Mouse (Mus musculus) heart, embryonic 12.5 days (tissue): Measurements from ENCODE around the gene Zfp541. TPM values are rescaled to one million over a fixed set of nuclear protein-coding genes. Genes with fewer than 3 reads are reported as not detected.

Source experiments
- ATAC-seq: fragments of 200-750 bp; cut with Nextera tagmentation; 2 replicates; pipeline ENCODE4 v1.8.0; 2017; ENCODE audit warnings: moderate TSS enrichment, moderate library complexity; ENCODE audit not compliant: insufficient number of reproducible peaks, low FRiP score
- H3K27ac ChIP-seq: fragments of 300-500 bp; sonication (generic); 2 replicates; pipeline ENCODE4 v1.5.1; 2016; ENCODE audit warnings: mild to moderate bottlenecking, moderate library complexity; ENCODE audit not compliant: poor library complexity, severe bottlenecking
- H3K27me3 ChIP-seq: fragments of 300-500 bp; sonication (generic); replicated peaks from 2 replicates; pipeline ENCODE4 v1.6.1; 2016; ENCODE audit warnings: mild to moderate bottlenecking, moderate library complexity
- H3K36me3 ChIP-seq: fragments of 300-500 bp; sonication (generic); 2 replicates; pipeline ENCODE4 v1.6.1; 2016; ENCODE audit warnings: mild to moderate bottlenecking, moderate library complexity
- H3K4me1 ChIP-seq: fragments of 300-500 bp; sonication (generic); replicated peaks from 2 replicates; pipeline ENCODE4 v1.6.1; 2016; ENCODE audit warnings: mild to moderate bottlenecking
- H3K4me2 ChIP-seq: fragments of 300-500 bp; sonication (generic); 2 replicates; pipeline ENCODE4 v1.6.1; 2016; ENCODE audit warnings: mild to moderate bottlenecking, moderate library complexity
- H3K4me3 ChIP-seq: fragments of 300-500 bp; sonication (generic); 2 replicates; pipeline ENCODE4 v1.5.1; 2016; ENCODE audit warnings: mild to moderate bottlenecking
- H3K9ac ChIP-seq: fragments of 300-500 bp; sonication (generic); 2 replicates; pipeline ENCODE4 v1.6.1; 2016; ENCODE audit warnings: mild to moderate bottlenecking, moderate library complexity
- H3K9me3 ChIP-seq: fragments of 300-500 bp; sonication (generic); replicated peaks from 2 replicates; pipeline ENCODE4 v1.6.1; 2016; ENCODE audit warnings: mild to moderate bottlenecking, moderate library complexity
- WGBS: fragments of 180-500 bp; shearing (Covaris S2); methylation state at CpG from one replicate; pipeline ENCODE4 v1.1.7; 2016; 5-methylcytosine and 5-hydroxymethylcytosine counted together
- polyA plus RNA-seq: library from polyadenylated mRNA; unstranded; fragments of >200 nt; fragmentation: Nextera tagmentation; extraction: Ambion mirVana; gene quantifications from 2 replicates; pipeline ENCODE4 v1.2.1, GENCODE M21; 2016

Zfp541 gene
- polyA plus RNA-seq, 1 experiment from 2014 or later, result 0.05 TPM

GRCm38 (mm10) chr7:16094592-16094991, 33.0 kb downstream of the Zfp541 start:
- Histone ChIP-seq H3K9me3 (no peaks in the 10 kb centered on the region), H3K4me2 (no peak overlapping the region), H3K36me3 (no peaks in the 10 kb centered on the region), H3K27me3 (peaks cover 31% of the 10 kb centered on the region), H3K4me3 (no peak overlapping the region), H3K27ac (no peak overlapping the region), H3K4me1 (peaks cover 6% of the 10 kb centered on the region), H3K9ac (no peak overlapping the region)
- WGBS, result 57% methylated on average over 3 of the region's 3 CpGs
- ATAC-seq, result no peak

GRCm38 (mm10) chr7:16098021-16099017, 36.7 kb downstream of the Zfp541 start, which contains the start of gene Napa:
Gene Napa (plus strand): TSS chr7:16098458.
- Histone ChIP-seq H3K27me3 (peaks cover 17% of the 10 kb centered on the region), H3K36me3 (peaks cover 21% of the 10 kb centered on the region), H3K4me2 (peak within 1 kb of the TSS; percentile 94), H3K4me3 (peak within 1 kb of the TSS; percentile 93), H3K27ac (peak within 1 kb of the TSS; percentile 88), H3K9me3 (no peaks in the 10 kb centered on the region), H3K9ac (peak within 1 kb of the TSS; percentile 98), H3K4me1 (peaks cover 36% of the 10 kb centered on the region)
- WGBS, result under 1% methylated on average over 68 of the region's 68 CpGs
- ATAC-seq, result peak; percentile 99

GRCm38 (mm10) chr7:16099901-16100300, 38.3 kb downstream of the Zfp541 start:
- peak overlapping the region; percentile 93 for H3K4me3 ChIP-seq
- peaks cover 35% of the 10 kb centered on the region for H3K36me3 ChIP-seq
- 70% methylated on average over 4 of the region's 4 CpGs for WGBS
- peaks cover 43% of the 10 kb centered on the region for H3K4me1 ChIP-seq
- H3K9ac ChIP-seq, result peak overlapping the region; percentile 98; the same call in 1 of the 2 replicates
- peaks cover 13% of the 10 kb centered on the region for H3K27me3 ChIP-seq
- peak overlapping the region; percentile 94 for H3K4me2 ChIP-seq
- ATAC-seq, result no peak
- H3K27ac ChIP-seq, result no peak overlapping the region
- no peaks in the 10 kb centered on the region for H3K9me3 ChIP-seq

GRCm38 (mm10) chr7:16101081-16101480, 39.5 kb downstream of the Zfp541 start:
- H3K9me3 ChIP-seq, result no peaks in the 10 kb centered on the region
- peaks cover 40% of the 10 kb centered on the region for H3K36me3 ChIP-seq
- H3K4me2 ChIP-seq, result no peak overlapping the region
- ATAC-seq, result no peak
- H3K27me3 ChIP-seq, result 0 out of 2 replicates have a peak, but pooled peaks cover 2% of the 10 kb centered on the region
- no peak overlapping the region for H3K4me3 ChIP-seq
- 72% methylated on average over 7 of the region's 7 CpGs for WGBS
- H3K27ac ChIP-seq, result no peak overlapping the region
- H3K4me1 ChIP-seq, result peaks cover 43% of the 10 kb centered on the region
- no peak overlapping the region for H3K9ac ChIP-seq

- no peak for ATAC-seq
- Histone ChIP-seq H3K27ac (no peak overlapping the region), H3K9me3 (no peaks in the 10 kb centered on the region), H3K27me3 (no peaks in the 10 kb centered on the region), H3K9ac (no peak overlapping the region), H3K4me2 (no peak overlapping the region), H3K4me3 (no peak overlapping the region), H3K4me1 (peaks cover 43% of the 10 kb centered on the region), H3K36me3 (peaks cover 41% of the 10 kb centered on the region)
- 80% methylated on average over 15 of the region's 15 CpGs for WGBS
Measured at GRCm38 (mm10) chr7:16101726-16102475, 40.3 kb downstream of the Zfp541 start.

GRCm38 (mm10) chr7:16102686-16103226, 41.1 kb downstream of the Zfp541 start:
- H3K9me3 ChIP-seq, result no peaks in the 10 kb centered on the region
- ATAC-seq, result no peak
- no peaks in the 10 kb centered on the region for H3K27me3 ChIP-seq
- WGBS, result 80% methylated on average over 5 of the region's 5 CpGs
- peak overlapping the region; percentile 33; the same call in 1 of the 2 replicates for H3K9ac ChIP-seq
- no peak overlapping the region for H3K4me3 ChIP-seq
- H3K36me3 ChIP-seq, result peaks cover 50% of the 10 kb centered on the region
- no peak overlapping the region for H3K27ac ChIP-seq
- peaks cover 43% of the 10 kb centered on the region for H3K4me1 ChIP-seq
- no peak overlapping the region for H3K4me2 ChIP-seq

- Histone ChIP-seq H3K27me3 (no peaks in the 10 kb centered on the region), H3K4me2 (no peak overlapping the region), H3K9me3 (no peaks in the 10 kb centered on the region), H3K27ac (no peak overlapping the region), H3K9ac (no peak overlapping the region), H3K4me1 (peaks cover 43% of the 10 kb centered on the region), H3K36me3 (peaks cover 60% of the 10 kb centered on the region), H3K4me3 (no peak overlapping the region)
- WGBS, result 70% methylated on average over 6 of the region's 6 CpGs
- ATAC-seq, result no peak
Measured at GRCm38 (mm10) chr7:16103760-16104159, 42.1 kb downstream of the Zfp541 start.

GRCm38 (mm10) chr7:16104611-16105388, 43.2 kb downstream of the Zfp541 start:
- Histone ChIP-seq H3K9me3 (no peaks in the 10 kb centered on the region), H3K4me1 (peaks cover 34% of the 10 kb centered on the region), H3K4me3 (no peak overlapping the region), H3K9ac (no peak overlapping the region), H3K27ac (no peak overlapping the region), H3K4me2 (no peak overlapping the region), H3K27me3 (no peaks in the 10 kb centered on the region), H3K36me3 (peaks cover 70% of the 10 kb centered on the region)
- ATAC-seq, result no peak
- 87% methylated on average over 7 of the region's 7 CpGs for WGBS

GRCm38 (mm10) chr7:16108886-16109542, 47.4 kb downstream of the Zfp541 start:
- H3K4me3 ChIP-seq, result no peak overlapping the region
- H3K9me3 ChIP-seq, result no peaks in the 10 kb centered on the region
- H3K4me2 ChIP-seq, result no peak overlapping the region
- no peaks in the 10 kb centered on the region for H3K4me1 ChIP-seq
- no peak overlapping the region for H3K9ac ChIP-seq
- peaks cover 86% of the 10 kb centered on the region for H3K36me3 ChIP-seq
- no peak for ATAC-seq
- H3K27ac ChIP-seq, result no peak overlapping the region
- no peaks in the 10 kb centered on the region for H3K27me3 ChIP-seq
- WGBS, result 93% methylated on average over 9 of the region's 9 CpGs

- no peak overlapping the region for H3K27ac ChIP-seq
- 91% methylated on average over 8 of the region's 8 CpGs for WGBS
- no peak overlapping the region for H3K4me2 ChIP-seq
- H3K27me3 ChIP-seq, result no peaks in the 10 kb centered on the region
- no peak for ATAC-seq
- H3K9me3 ChIP-seq, result no peaks in the 10 kb centered on the region
- peaks cover 88% of the 10 kb centered on the region for H3K36me3 ChIP-seq
- no peaks in the 10 kb centered on the region for H3K4me1 ChIP-seq
- H3K4me3 ChIP-seq, result no peak overlapping the region
- H3K9ac ChIP-seq, result no peak overlapping the region
Measured at GRCm38 (mm10) chr7:16110158-16110557, 48.5 kb downstream of the Zfp541 start.
